Mouse (Mus musculus) CH12.LX (cell line): ENCODE measurements around the gene Spred2. TPM values are rescaled to one million over a fixed set of nuclear protein-coding genes. Genes with fewer than 3 reads are reported as not detected.
A peak's percentile ranks its signal among the peaks of the same experiment; 100 is the strongest.

Experiments
- DNase-seq: peaks from one replicate; pipeline ENCODE4 v3.0.0-alpha.2; 2013; ENCODE audit errors: extremely low read depth
- H3K27ac ChIP-seq: 2 replicates; pipeline ENCODE4 v1.5.1; 2012; ENCODE audit warnings: low read depth, mild to moderate bottlenecking, control low read depth, moderate library complexity; ENCODE audit not compliant: insufficient read depth
- H3K27me3 ChIP-seq: replicated peaks from 2 replicates; pipeline ENCODE3; 2012; ENCODE audit warnings: inconsistent platforms
- H3K36me3 ChIP-seq, 2 experiments: replicated peaks in 1 of 2; 2 replicates each; pipeline versions ENCODE3 to v1.6.1; 2012; ENCODE audit warnings: inconsistent platforms in 1 of 2, low read length in 1 of 2, mild to moderate bottlenecking in 1 of 2, mixed read lengths in 1 of 2, moderate library complexity in 1 of 2; ENCODE audit not compliant: control insufficient read depth in 1 of 2, insufficient read depth in 1 of 2
- H3K4me1 ChIP-seq, 2 experiments: 2 replicates each; pipeline ENCODE4 v1.6.1; 2012; ENCODE audit warnings: inconsistent platforms in 1 of 2, moderate library complexity in 1 of 2; ENCODE audit not compliant: insufficient read depth in 2 of 2, control insufficient read depth in 1 of 2
- H3K4me2 ChIP-seq: 2 replicates; pipeline ENCODE4 v1.6.1; 2012; ENCODE audit warnings: low read depth, mild to moderate bottlenecking, control low read depth; ENCODE audit not compliant: poor library complexity, insufficient read depth, severe bottlenecking
- H3K4me3 ChIP-seq, 3 experiments: fragments of 150-350 bp in 1 of 3; sonication (generic) in 1 of 3; replicated peaks in 1 of 3; 2 replicates each; pipeline versions ENCODE3 to v1.5.1; 2011 to 2012; ENCODE audit warnings: low read depth in 2 of 3, low read length in 2 of 3, mild to moderate bottlenecking in 2 of 3, moderate library complexity in 2 of 3, control low read depth in 1 of 3, improper control_type of control experiment in 1 of 3, inconsistent platforms in 1 of 3, mixed read lengths in 1 of 3; ENCODE audit not compliant: poor library complexity in 1 of 3
- H3K79me2 ChIP-seq: replicated peaks from 2 replicates; pipeline ENCODE4 v1.6.1; 2012; ENCODE audit warnings: mild to moderate bottlenecking, moderate library complexity; ENCODE audit not compliant: control insufficient read depth, poor library complexity, insufficient read depth, severe bottlenecking; ENCODE audit errors: extremely low read depth
- H3K9ac ChIP-seq: 2 replicates; pipeline ENCODE4 v1.6.1; 2012; ENCODE audit warnings: low read depth, mild to moderate bottlenecking, control low read depth, moderate library complexity; ENCODE audit not compliant: insufficient read depth
- H3K9me3 ChIP-seq: replicated peaks from 2 replicates; pipeline ENCODE3; 2012; ENCODE audit warnings: low read length, inconsistent platforms, mixed read lengths
- CHD1 ChIP-seq: IDR thresholded peaks from 2 replicates; pipeline ENCODE4 v1.6.1; 2012; ENCODE audit warnings: low read depth, low read length, improper control_type of control experiment, inconsistent platforms
- CTCF ChIP-seq, 2 experiments: IDR thresholded peaks in 1 of 2; conservative IDR thresholded peaks in 1 of 2; 2 replicates each; pipeline ENCODE4 v1.5.1; 2011 to 2012; ENCODE audit warnings: low read depth in 2 of 2, low read length in 2 of 2, improper control_type of control experiment in 1 of 2, inconsistent platforms in 1 of 2, mild to moderate bottlenecking in 1 of 2, moderate library complexity in 1 of 2
- EP300 ChIP-seq: IDR thresholded peaks from 2 replicates; pipeline ENCODE4 v1.6.1; 2011; ENCODE audit warnings: low read length, improper control_type of control experiment
- ETS1 ChIP-seq: conservative IDR thresholded peaks from 2 replicates; pipeline ENCODE4 v1.6.1; 2012; ENCODE audit warnings: low read depth, mild to moderate bottlenecking, inconsistent platforms, low read length, improper control_type of control experiment, moderate library complexity
- HCFC1 ChIP-seq: IDR thresholded peaks from 2 replicates; pipeline ENCODE4 v1.6.1; 2012; ENCODE audit warnings: low read depth, mild to moderate bottlenecking, inconsistent platforms, low read length, improper control_type of control experiment
- IRF4 ChIP-seq: IDR thresholded peaks from 2 replicates; pipeline ENCODE4 v1.6.1; 2014; ENCODE audit warnings: low read depth, mild to moderate bottlenecking, inconsistent platforms, low read length, improper control_type of control experiment
- JUND ChIP-seq: conservative IDR thresholded peaks from 2 replicates; pipeline ENCODE4 v1.6.1; 2011; ENCODE audit warnings: low read depth, low read length, improper control_type of control experiment
- KAT2A ChIP-seq: IDR thresholded peaks from 2 replicates; pipeline ENCODE4 v1.6.1; 2012; ENCODE audit warnings: low read length, improper control_type of control experiment, inconsistent platforms; ENCODE audit not compliant: insufficient replicate concordance
- MAX ChIP-seq: IDR thresholded peaks from 2 replicates; pipeline ENCODE4 v1.6.1; 2011; ENCODE audit warnings: low read length, improper control_type of control experiment
- MXI1 ChIP-seq: IDR thresholded peaks from 2 replicates; pipeline ENCODE4 v1.6.1; 2011; ENCODE audit warnings: mild to moderate bottlenecking, low read depth, low read length, improper control_type of control experiment
- MYC ChIP-seq: IDR thresholded peaks from 2 replicates; pipeline ENCODE4 v1.6.1; 2011; ENCODE audit warnings: low read depth, mild to moderate bottlenecking, improper control_type of control experiment, low read length
- NELFE ChIP-seq: IDR thresholded peaks from 2 replicates; pipeline ENCODE4 v1.6.1; 2011; ENCODE audit warnings: low read depth, low read length, improper control_type of control experiment
- RAD21 ChIP-seq: IDR thresholded peaks from 2 replicates; pipeline ENCODE4 v1.6.1; 2011; ENCODE audit warnings: low read depth, mild to moderate bottlenecking, low read length, improper control_type of control experiment, moderate library complexity
- RCOR1 ChIP-seq: conservative IDR thresholded peaks from 2 replicates; pipeline ENCODE4 v1.6.1; 2012; ENCODE audit warnings: low read depth, mild to moderate bottlenecking, inconsistent platforms, low read length, improper control_type of control experiment
- SIN3A ChIP-seq: IDR thresholded peaks from 2 replicates; pipeline ENCODE4 v1.6.1; 2012; ENCODE audit warnings: low read length, improper control_type of control experiment, inconsistent platforms
- SMC3 ChIP-seq: IDR thresholded peaks from 2 replicates; pipeline ENCODE4 v1.6.1; 2011; ENCODE audit warnings: low read depth, low read length, improper control_type of control experiment
- TCF12 ChIP-seq: IDR thresholded peaks from 2 replicates; pipeline ENCODE4 v1.6.1; 2014; ENCODE audit warnings: low read depth, mild to moderate bottlenecking, inconsistent platforms, low read length, improper control_type of control experiment
- UBTF ChIP-seq: IDR thresholded peaks from 2 replicates; pipeline ENCODE4 v1.6.1; 2012; ENCODE audit warnings: low read depth, mild to moderate bottlenecking, inconsistent platforms, low read length, improper control_type of control experiment, moderate library complexity
- USF1 ChIP-seq: IDR thresholded peaks from 2 replicates; pipeline ENCODE4 v1.6.1; 2014; ENCODE audit warnings: low read depth, mild to moderate bottlenecking, inconsistent platforms, low read length, improper control_type of control experiment
- USF2 ChIP-seq: conservative IDR thresholded peaks from 2 replicates; pipeline ENCODE4 v1.6.1; 2011; ENCODE audit warnings: low read depth, low read length, improper control_type of control experiment
- ZC3H11A ChIP-seq: IDR thresholded peaks from 2 replicates; pipeline ENCODE4 v1.6.1; 2012; ENCODE audit warnings: low read depth, mild to moderate bottlenecking, inconsistent platforms, low read length, improper control_type of control experiment
- ZKSCAN1 ChIP-seq: IDR thresholded peaks from 2 replicates; pipeline ENCODE4 v1.6.1; 2012; ENCODE audit warnings: low read depth, inconsistent platforms, low read length, improper control_type of control experiment, borderline replicate concordance
- ZMIZ1 ChIP-seq: IDR thresholded peaks from 2 replicates; pipeline ENCODE4 v1.6.1; 2012; ENCODE audit warnings: low read depth, mild to moderate bottlenecking, inconsistent platforms, low read length, improper control_type of control experiment
- ZNF384 ChIP-seq: IDR thresholded peaks from 2 replicates; pipeline ENCODE4 v1.6.1; 2012; ENCODE audit warnings: low read depth, low read length, improper control_type of control experiment, inconsistent platforms
- dilution Hi-C: fragments of 300-500 bp; cut with MboI; formaldehyde crosslinking; loops from 2 replicates; pipeline ENCODE4 v1.14.3; 2020; ENCODE audit warnings: low sequenced_read_pairs; ENCODE audit not compliant: extremely low pct_unique_long_range_greater_than_20kb, extremely low pct_ligation_motif_present
- in situ Hi-C: fragments of 300-500 bp; cut with MboI; formaldehyde crosslinking; loops from 3 replicates; pipeline ENCODE4 v1.14.3; 2019; ENCODE audit warnings: low sequenced_read_pairs, low pct_ligation_motif_present, low pct_unique_long_range_greater_than_20kb, mixed read lengths
- polyA plus RNA-seq: library from polyadenylated mRNA; unstranded; fragments of >175 nt; gene quantifications from 2 replicates; pipeline ENCODE4 v1.2.1, GENCODE M21; 2012; ENCODE audit warnings: low read depth; ENCODE audit not compliant: insufficient read length
- total RNA-seq, 2 experiments: library from RNA; depleted of rRNA; stranded (reverse); fragments of 300-350 nt in 1 of 2; fragments of >200 nt in 1 of 2; gene quantifications; 2 replicates each; pipeline ENCODE4 v1.2.3; 2012 to 2014

The Spred2 gene
- total and polyA plus RNA-seq, 3 experiments, result 1.4 to 15.8 (median 4.2) TPM

GRCm38 (mm10) chr11:20072174-20072573, 148.0 kb downstream of the Spred2 start:
- Histone ChIP-seq H3K9ac (no peak overlapping the region), H3K4me2 (no peak overlapping the region), H3K4me3 (no peak overlapping the region), H3K9me3 (no peaks in the 10 kb centered on the region), H3K27me3 (no peaks in the 10 kb centered on the region), H3K27ac (no peak overlapping the region), H3K79me2 (peaks cover 5% of the 10 kb centered on the region), H3K4me1 (peaks cover 5 to 27% of the 10 kb centered on the region in 2 experiments), H3K36me3 (peaks cover 66 to 83% of the 10 kb centered on the region in 2 experiments)
- dilution Hi-C loops (no loop called here), in situ Hi-C loops (loop anchor here (5.0 to 10.0 kb wide), 3 partner anchors 95 to 250 kb away; partner anchors contain the start of gene Spred2)
- peak; percentile 67 for DNase-seq
- TF ChIP-seq IRF4, result no peak
- TF ChIP-seq CTCF (conservative IDR thresholded peaks at IDR 0.05 in 1 of 2, IDR thresholded peaks at IDR 0.05 in 1 of 2; ENCODE audit: low read depth in 2 of 2, low read length in 2 of 2), result peak; percentile 36 to 86; a peak in 3 of 4 replicates
- peak; percentile 71 for TF ChIP-seq RAD21
- TF ChIP-seq SMC3, result peak; percentile 84
- TF ChIP-seq TCF12, result no peak
- no peak for TF ChIP-seq USF2
- peak; percentile 54; the same call in 1 of the 2 replicates for TF ChIP-seq ZC3H11A

GRCm38 (mm10) chr11:20072826-20073225, 148.7 kb downstream of the Spred2 start:
- TF ChIP-seq ZC3H11A (no peak), MAX (no peak), RAD21 (no peak), UBTF (no peak), KAT2A (no peak), CHD1 (no peak), NELFE (no peak), MXI1 (no peak), ZKSCAN1 (no peak), USF1 (no peak), MYC (no peak), JUND (no peak), ETS1 (no peak), HCFC1 (no peak), ZNF384 (no peak), CTCF (conservative IDR thresholded peaks at IDR 0.05 in 1 of 2, IDR thresholded peaks at IDR 0.05 in 1 of 2; ENCODE audit: low read depth in 2 of 2, low read length in 2 of 2) (no peak), EP300 (no peak), RCOR1 (no peak), SIN3A (no peak), ZMIZ1 (no peak)
- Histone ChIP-seq H3K36me3 (peaks cover 68 to 86% of the 10 kb centered on the region in 2 experiments), H3K9ac (no peak overlapping the region), H3K4me1 (peaks cover 5 to 27% of the 10 kb centered on the region in 2 experiments), H3K4me3 (no peak overlapping the region), H3K79me2 (peaks cover 5% of the 10 kb centered on the region), H3K9me3 (no peaks in the 10 kb centered on the region), H3K27me3 (no peaks in the 10 kb centered on the region), H3K4me2 (no peak overlapping the region), H3K27ac (no peak overlapping the region)
- DNase-seq, result no peak
- in situ Hi-C loops (loop anchor here (5.0 to 10.0 kb wide), 3 partner anchors 96 to 251 kb away; partner anchors contain the start of gene Spred2), dilution Hi-C loops (no loop called here)

Other genes with a start within 250 kb of the Spred2 start
- 141 and 159 TPM in 2 replicates for gene Actr2, start 188.5 kb downstream of the Spred2 start, total RNA-seq (2012; rRNA removed)
- gene Actr2, start 188.5 kb downstream of the Spred2 start, total RNA-seq (2014; rRNA removed), result 189 and 196 TPM in 2 replicates
- 307 and 327 TPM in 2 replicates for gene Actr2, start 188.5 kb downstream of the Spred2 start, polyA plus RNA-seq